Mouse (Mus musculus) brain, embryonic 14.5 days (tissue): ENCODE data around the gene Megf6.

Source experiments
- CTCF ChIP-seq: fragments of 200-500 bp; IDR thresholded peaks from 2 replicates; pipeline ENCODE4 v1.5.1; 2012; ENCODE audit warnings: inconsistent platforms, mild to moderate bottlenecking, moderate library complexity, borderline replicate concordance; ENCODE audit not compliant: insufficient read depth, insufficient read length; ENCODE audit errors: extremely low read depth
- POLR2A ChIP-seq: fragments of 200-500 bp; IDR thresholded peaks from 2 replicates; pipeline ENCODE4 v1.6.1; 2012; ENCODE audit warnings: mild to moderate bottlenecking, inconsistent platforms, borderline replicate concordance; ENCODE audit not compliant: poor library complexity, insufficient read depth, insufficient read length, severe bottlenecking; ENCODE audit errors: extremely low read depth

DNA sequence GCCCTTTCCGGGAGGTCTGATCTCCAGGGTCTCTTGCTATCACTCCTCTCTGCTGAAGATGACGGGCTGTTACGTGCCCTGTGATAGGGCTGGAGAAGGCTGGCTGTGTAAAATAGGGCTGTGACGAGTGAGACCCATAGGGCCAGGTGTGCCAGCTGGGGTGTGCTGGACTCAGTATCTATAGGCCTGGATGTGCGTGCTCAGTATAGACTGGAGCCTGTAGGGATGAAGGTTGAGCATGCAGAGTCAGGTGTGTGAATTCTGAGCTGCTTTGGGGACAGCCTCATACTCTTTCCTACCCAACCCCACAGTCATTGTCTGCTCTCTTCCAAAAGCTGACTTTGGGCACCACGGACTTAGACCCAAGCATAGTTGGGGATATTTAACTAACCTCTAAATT, 27.4 kb downstream of the Megf6 start:
- TF ChIP-seq POLR2A (no peak), CTCF (no peak)
